Mouse (Mus musculus) bone marrow macrophage, adult 2 months (primary cell): Measurements from ENCODE around the gene C2cd3.

ENCODE experiments used
- CTCF ChIP-seq: IDR thresholded peaks from 2 replicates; pipeline ENCODE4 v1.5.1; 2012; ENCODE audit warnings: low read depth, mild to moderate bottlenecking, low read length, moderate library complexity
- POLR2A ChIP-seq: IDR thresholded peaks from 2 replicates; pipeline ENCODE4 v1.6.1; 2012; ENCODE audit warnings: mild to moderate bottlenecking, low read depth, low read length, borderline replicate concordance

DNA sequence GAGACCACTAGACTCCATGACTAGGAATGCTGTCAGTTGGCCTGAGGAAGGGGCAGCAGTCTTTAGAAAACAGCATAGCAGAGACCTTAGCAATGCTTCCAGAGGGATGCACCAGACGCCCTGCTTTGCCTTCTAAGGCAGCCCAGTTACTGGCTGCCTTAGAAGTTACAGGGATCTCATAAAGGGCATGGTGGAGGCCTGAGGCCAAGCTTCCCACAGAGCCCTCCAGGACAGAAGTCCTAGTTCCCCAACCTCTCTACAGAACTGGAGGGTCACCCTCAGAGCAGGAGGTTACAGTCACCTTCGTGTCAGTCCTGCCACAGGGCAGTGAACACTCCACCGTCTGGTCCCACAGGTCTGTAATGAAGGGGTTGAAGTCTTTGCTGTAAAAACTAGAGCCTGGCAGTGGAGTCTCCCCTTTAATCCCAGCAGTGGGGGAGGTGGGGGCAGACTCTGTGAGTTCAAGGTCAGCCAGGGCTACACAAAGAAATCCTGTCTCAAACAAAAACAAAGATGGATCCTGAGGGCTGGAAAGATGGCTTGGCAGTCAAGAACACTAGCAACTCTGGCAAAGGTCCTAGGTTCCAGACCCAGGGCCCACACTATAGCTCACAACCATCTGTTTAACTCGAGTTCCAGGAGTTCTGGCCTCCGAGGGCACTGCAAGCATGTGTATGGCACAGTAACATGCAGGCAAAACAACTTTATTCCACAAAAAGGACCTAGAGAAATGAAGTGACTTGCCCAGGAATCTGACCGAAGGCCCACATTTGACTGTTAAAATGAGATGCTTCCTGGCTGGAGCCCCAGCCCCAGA lies 129.2 kb downstream of the C2cd3 start:
- no peak for TF ChIP-seq CTCF
- TF ChIP-seq POLR2A = no peak
